Mouse (Mus musculus) spleen, adult 12 weeks (tissue): Measurements from ENCODE around the gene Catsper2.
"Not testable (repeated sequence)": the region's sequence is repeated elsewhere in the genome, so short reads cannot be mapped to it uniquely, and the experiment has no call there.

ENCODE experiments used
- DNase-seq: peaks from one replicate; pipeline ENCODE4 v3.0.0; 2022; ENCODE audit warnings: low spot score

Gene Catsper2

DNA sequence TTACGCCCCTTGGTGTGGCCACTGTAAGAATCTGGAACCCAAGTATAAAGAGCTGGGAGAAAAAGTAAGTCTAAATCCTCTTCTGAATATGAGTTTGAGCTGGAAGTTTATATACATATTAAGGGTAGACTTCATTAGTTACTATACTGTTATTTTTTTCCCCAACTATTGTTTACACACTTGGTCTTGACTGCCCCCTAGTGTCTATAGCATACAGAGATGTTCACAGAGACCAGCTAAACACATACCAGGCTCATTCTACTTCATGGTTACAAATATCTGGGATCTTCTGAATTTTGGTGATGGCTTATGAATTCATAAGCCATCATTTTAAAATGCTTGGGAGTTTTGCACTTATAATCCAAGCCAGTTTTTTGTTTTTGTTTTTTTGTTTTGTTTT lies 21.3 kb upstream of the Catsper2 start:
- DNase-seq: no peak

DNA sequence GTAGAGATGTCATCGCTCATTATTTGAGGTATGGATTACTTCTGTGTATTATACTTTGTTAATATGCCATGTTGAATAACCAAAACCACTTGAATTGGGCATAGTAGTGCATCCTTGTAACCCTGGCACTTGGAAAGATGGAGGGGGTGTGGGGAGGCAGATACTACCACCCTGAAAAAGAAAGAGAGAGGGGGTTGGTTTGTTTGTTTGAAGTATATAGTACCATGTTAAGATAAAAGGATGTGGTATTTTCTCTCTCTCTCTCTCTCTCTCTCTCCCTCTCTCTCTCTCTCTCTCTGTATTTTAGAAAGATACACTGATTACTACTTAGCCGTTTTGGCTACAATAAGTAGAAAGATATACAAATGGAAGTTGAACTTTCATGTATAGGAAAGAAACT lies 12.3 kb upstream of the Catsper2 start:
- DNase-seq: no peak

DNA sequence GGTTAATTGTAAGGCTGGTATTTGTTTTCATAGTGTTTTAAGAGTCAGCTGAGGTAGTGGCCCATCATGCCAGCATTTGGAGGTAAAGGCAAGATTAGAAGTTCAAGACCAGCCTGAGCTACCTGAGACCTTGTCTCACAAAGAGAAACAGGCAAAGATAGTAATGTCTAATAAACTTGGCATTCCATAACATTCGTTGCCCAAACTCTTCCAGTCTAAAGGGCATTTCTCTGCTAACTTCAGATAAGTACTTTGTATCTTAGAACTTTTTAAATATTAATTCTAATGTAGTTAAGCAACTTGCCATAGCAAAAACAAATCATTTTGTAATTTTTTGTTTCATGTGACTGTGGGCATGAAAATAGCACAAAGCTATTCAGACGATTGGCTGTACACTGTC lies 9.6 kb upstream of the Catsper2 start:
- DNase-seq: no peak

DNA sequence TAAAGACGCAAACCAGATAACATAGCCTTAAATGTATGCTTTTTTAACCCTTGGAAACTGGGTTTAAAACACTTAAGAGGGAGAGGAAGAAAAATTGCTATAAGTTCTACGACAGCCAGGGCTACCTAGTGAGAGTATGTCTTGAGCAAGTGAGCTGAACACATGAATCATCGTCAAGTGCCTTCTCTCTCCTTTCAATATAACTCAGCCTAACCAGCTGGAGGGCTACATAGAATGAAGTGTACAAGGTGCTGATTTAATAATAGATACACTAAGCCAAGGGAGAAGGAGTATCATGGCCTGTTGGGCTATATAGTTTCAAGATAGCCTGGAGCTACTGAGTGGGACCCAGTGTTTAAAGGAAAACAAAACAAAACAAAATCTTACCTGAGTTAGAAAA lies 4.9 kb upstream of the Catsper2 start:
- no peak for DNase-seq

DNA sequence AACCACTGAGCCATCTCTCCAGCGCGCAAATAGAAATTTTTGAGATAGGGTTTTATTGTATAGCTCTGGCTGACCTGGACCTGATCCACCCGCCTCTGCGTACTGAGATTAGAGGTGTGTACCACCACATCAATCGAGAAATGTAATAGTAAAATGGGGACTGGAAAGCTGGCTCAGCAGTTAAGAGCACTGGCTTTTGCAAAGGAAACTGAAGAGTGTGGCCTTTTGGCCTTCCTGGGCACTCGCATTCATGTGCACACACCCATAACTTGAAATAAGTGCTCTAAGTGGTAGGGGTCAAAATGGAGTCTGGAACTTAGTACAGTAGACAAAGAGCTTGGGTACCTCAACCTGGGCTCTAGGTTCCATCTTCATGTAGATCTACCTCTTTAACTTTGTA lies 2.8 kb upstream of the Catsper2 start:
- DNase-seq: no peak

DNA sequence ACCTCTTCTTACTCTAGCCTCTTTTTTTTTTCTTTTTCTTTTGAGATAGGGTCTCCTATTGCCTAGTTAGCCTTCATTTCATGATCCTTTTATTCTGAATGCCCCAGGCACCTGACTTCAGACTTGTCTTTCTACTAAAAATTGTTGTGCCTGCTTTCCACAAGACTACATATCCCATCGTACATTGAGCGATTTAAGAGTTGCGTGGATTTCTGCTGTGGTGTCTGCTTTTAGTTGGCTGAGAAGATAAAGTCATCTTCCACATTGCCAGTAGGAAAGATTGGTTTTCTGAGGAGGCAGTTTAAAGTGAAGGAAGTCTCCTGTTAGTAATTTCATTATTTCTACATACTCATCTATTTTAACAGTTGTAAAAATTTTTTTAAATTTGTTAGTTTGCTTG lies 2.0 kb upstream of the Catsper2 start:
- DNase-seq: no peak

DNA sequence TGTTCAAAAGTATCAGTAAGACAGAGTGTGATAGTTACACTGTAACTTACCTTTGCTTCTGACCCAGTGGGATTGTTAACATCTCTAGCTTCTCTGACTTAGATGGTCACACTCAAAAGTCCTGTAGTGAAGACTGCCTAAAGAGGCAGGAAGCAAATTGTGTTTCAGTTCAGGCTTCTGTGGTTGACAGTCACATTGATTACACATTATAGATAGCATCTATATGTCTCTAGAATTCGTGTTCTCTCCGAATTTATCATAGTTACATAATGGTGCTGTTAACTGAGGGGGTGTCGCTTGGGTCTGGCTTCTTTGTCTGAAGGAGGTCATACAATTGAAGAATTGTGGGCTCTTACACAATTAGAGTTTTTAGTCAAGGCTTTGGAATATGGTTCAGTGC lies 1.5 kb upstream of the Catsper2 start:
- no peak for DNase-seq

DNA sequence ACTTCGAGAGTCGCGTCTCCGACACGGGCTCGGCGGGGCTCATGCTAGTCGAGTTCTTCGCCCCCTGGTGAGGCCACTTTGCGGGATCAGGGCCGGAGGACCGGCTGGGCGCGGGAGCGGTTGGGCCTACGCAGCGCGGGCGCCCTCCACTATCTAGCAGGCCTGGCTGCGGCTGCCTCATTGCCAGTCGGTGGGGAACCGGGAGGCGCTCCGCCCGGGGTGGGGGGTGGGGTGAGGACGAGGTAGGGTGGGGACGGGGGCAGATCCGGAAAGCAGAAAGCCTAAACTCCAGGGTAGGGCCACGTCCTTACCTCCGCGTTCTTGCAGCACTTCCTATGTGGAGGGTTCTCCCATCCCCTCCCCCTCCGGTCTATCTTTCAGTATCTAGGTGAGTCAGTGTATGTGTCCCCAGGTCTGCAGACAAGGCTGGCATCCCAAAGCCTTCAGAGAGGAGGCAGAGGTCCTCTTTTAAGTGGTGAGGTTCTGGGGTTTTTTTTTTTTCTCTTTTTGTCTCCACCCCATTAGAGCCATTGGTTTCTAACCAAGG lies 620 bp upstream of the Catsper2 start:
- no peak for DNase-seq

DNA sequence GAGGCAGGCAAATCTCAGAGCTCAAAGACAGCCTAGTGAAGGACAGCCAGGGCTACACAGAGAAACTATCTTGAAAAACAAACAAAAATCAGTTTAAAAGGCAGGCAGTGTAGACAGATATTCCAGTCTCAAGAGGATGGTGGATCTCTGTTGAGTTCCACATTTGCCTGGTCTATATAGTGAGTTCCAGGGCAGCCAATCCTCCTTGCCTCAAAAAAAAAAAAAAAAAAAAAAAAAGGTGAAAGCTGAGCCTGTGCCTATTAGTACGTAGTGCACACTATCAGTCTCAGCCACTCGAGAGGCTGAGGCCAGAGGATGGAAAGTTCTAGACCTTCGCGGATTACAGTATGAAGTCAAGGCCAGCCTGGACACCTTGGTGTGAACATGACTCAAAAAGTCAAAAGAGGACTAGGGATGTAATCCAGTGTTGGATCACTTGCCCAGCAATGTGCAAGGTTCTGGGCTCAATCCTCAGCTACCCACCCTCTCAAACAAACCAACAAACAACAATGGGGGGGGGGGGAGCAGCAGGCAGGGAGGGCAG lies 677 bp downstream of the Catsper2 start:
- DNase-seq: no peak

DNA sequence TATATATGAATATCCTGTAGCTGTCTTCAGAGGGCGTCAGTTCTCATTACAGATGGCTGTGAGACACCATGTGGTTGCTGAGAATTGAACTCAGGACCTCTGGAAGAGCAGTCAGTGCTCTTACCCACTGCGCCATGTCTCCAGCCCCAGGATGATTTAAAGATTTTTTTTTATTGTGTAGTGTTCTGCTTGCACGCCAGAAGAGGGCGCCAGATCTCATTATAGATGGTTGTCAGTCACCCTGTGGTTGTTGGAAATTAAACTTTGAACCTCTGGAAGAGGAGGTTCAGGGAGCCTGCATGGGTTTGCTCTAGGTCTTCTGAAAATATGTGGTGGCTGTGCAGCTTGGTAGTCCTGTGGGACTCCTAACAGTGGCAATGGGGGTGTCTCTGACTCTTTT lies 5.4 kb downstream of the Catsper2 start:
- DNase-seq: peak; percentile 58

DNA sequence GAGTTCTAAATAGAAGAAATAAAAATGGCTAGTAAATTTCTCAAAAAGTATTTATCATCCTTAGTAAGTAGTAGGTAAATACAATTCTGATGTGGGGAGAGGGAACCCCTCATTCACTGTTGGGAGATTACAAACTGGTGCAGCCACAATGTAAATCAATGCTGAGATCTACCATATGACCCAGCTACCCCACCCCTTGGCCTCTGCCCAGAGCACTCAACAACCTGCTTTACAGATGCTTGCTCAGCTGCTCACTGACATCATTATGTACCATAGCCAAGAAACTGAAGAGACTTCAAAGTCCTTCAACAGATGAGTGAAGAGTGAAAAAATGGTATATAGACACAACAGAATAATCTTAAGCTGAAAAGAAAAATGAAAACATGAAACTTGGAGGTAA lies 10.3 kb downstream of the Catsper2 start:
- DNase-seq: no peak

DNA sequence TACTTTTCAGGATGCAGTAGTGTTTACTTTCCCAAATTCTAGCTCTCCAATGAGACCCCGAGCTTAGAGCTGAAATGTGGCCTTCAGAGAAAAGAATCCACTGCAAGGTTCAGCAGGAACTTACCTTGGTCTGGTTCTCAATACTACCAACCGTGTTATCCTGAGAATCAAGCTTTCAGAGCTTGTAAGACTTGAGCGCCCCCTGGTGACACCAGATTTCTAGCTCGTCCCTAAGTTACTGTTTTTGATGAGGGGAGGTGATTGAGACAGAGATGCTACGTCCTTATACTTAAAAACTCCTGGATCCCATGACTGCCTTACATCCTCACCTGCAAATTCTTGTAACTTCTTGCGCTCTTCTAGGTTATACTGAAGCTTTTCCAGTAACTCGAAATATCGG lies 17.0 kb downstream of the Catsper2 start:
- DNase-seq: peak; percentile 46

DNA sequence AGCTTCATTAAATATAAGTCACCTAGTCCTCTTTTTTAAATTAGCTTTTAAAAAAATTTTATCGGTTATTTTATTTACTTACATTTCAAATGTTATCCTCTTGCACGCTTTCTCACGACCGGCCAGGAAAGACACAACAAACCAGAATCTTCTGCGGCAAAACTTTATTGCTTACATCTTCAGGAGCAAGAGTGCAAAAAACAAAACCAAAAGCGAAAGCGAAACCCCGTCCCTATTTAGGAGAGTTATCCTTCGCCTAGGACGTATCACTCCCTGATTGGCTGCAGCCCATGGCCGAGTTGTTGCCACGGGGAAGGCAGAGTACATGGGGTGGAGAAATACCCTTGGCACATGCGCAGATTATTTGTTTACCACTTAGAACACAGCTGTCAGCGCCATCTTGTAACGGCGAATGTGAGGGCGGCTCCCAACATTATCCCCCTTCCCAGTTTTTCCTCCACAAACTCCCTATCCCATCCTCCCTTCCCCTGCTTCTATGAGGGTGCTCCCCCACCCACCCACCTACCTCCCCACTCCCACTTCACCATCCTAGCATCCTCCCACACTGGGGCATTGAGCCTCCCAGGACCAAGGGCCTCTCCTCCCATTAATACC lies 26.5 kb downstream of the Catsper2 start, which contains the start of gene Strc:
Gene Strc, minus strand, starts transcription at position 208 of the 615 bp plus-strand sequence.
- DNase-seq: not testable (repeated sequence)

DNA sequence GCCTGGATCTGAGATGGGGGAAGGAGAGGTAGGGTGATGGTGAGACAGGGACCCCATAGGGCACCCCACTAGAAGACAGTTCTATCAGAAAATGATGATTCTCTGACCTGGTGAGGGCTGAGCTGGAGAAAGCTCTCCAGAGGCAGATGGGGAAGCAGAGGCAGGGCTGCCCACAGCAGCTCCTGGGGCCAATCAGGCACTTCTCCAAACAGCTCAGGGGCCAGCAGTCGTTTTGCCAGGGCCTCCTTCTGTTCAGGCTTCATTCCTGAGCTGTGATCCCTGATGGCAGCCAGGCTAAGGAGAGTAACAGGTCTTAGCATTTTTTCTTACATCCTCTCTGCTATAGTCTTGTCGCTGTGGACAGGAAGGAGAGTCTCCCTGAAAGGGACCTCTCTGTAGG lies 38.8 kb downstream of the Catsper2 start:
- no peak for DNase-seq

DNA sequence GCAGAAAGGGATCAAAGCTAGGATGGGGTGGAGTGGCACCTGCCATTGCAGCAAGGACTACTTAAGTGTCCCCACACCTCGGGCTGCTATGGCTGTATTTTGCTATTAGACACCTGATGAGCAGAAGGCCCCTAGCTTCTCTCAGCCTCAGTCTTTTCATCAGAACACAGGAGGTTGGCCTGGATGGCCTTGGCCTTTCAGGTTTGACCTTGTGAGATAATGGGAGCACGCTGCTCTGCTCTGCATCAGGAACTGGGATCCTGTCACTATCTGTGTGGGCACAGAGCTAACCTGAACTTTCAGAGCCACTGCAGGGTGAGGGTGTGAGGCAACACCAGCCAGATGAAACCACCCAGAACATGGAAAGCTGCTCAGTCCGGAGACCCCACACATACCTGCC lies 41.3 kb downstream of the Catsper2 start:
- DNase-seq: no peak

DNA sequence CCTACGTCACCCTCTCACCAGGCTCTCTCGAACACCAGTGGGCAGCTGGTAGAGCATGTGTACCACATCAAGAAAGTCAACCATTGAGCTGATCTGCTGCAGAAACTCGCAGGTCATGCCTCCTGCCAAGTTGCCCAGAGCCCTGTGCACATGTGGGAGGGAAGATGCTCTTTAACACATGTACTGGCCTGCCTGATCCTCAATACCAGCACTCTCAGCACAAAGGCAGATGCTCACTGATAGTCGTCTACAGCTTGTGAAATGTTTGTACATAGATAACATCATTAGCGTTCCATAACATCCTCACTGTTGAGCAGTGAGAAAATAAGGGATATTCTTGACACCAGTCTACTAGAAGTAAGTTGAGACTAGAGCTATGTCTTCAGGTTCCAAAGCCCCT lies 42.7 kb downstream of the Catsper2 start:
- DNase-seq: no peak

DNA sequence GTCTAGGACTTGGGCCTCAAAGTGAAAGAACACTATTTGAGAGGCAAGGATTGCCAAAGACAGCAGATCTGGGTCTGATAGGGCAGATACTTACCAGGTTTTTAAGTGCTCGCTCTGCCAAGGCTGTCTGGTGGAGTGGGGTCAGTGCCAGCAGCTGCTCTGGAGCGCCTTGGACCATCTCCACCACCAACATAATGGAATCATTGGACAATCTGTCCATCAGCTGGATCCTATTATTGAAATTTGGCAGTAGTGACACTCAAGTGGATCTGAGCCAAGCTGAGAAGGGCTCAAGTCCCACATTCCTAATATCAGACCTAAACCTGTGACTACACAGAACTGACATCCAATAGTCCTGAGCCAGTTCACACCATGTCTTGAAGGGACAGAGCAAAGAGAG lies 44.8 kb downstream of the Catsper2 start:
- DNase-seq: no peak

DNA sequence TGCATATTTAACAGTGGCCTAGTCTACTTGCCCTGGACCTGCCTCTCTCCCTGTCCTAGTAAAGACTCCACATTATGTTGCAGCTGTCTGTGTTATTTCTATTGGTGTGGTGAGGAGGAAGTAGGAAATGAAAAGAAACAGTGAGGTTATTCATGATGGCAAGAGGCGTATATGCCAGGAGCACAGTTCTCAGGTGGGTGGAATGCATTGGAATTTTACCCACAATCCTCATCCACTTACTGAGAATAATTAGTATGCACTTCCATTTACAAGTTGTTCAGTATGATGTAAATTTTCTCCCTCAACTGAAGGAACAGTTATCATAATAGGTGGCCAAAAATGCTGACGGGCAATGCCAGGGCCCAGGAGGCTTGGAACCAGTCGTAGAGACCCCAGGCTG lies 49.9 kb downstream of the Catsper2 start:
- DNase-seq: no peak

DNA sequence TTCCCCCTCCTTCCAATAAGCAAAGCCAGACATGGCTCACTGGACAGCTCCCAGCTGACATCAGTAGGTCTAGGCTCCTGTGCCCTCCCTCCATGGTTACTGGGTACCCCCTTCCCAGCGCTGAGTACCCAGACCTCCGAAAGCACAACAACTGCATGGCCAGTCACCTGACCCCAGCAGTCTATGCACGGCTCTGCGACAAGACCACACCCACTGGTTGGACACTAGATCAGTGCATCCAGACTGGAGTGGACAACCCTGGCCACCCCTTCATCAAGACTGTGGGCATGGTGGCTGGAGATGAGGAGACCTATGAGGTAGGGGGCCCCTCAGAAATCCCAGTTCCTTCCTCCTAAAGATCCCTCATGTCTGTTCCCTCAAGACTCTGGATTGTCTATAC lies 54.1 kb downstream of the Catsper2 start:
- no peak for DNase-seq

DNA sequence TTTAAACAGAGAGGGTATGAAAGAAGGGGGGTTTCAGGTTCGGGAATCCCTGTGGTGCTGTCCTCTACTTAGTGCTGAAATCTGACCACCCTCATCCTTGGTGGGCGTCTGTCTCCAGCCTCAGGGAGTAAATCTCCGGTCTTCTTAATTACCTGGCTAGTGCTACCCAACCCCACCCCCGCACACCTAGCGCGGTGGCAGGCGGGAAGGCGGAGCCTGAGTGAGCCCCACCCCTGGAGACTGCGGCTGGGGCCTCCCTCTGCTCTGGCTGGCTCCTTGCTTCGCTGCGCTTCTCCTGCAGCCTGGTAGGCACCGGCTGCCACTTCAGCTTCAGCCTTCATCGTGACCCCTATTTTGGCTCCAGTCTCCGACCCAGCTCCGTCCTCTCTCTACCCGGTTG lies 55.2 kb downstream of the Catsper2 start:
- DNase-seq: peak; percentile 11

DNA sequence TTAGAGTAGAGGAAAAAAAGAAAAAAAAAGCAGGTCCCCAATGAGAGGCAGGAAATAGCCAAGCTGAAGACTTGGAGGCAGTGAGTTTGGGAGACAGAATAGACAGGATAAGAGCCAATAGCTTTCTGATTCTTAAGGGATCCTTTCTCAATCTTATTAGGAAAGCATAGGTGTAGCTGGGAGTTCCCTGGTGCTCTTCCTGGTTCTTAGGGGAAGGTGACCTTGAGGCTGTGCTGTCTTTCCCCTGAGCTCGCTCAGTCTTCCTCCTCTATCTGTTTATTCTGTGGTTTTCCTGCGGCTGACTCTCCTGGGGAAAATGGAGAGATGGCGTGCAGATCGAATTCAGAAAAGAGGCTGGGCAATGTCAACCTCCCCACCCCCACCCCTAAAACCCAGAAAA lies 55.6 kb downstream of the Catsper2 start:
- DNase-seq: no peak

DNA sequence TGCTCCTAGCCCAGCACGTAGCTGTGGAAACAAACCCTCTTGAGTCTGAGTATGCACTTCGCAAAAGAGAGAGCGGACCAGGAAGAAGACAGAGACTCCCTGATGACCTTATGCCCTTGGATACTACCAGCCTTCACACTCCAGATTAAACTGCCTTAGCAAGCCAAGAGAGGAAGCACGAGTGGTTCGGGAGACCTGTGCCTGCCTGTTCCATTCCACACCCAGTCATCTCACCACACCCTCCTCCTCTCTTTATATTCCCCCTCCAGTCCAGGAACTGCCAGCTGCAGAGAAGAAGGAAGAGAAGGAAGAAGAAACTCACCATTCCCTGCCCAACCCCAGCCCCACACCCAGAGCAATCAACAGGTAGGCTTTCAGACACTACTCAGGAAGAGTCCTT lies 56.1 kb downstream of the Catsper2 start, which contains the start of gene Ckmt1:
Gene Ckmt1, plus strand, starts transcription at position 221 of the 400 bp plus-strand sequence.
- DNase-seq: no peak

DNA sequence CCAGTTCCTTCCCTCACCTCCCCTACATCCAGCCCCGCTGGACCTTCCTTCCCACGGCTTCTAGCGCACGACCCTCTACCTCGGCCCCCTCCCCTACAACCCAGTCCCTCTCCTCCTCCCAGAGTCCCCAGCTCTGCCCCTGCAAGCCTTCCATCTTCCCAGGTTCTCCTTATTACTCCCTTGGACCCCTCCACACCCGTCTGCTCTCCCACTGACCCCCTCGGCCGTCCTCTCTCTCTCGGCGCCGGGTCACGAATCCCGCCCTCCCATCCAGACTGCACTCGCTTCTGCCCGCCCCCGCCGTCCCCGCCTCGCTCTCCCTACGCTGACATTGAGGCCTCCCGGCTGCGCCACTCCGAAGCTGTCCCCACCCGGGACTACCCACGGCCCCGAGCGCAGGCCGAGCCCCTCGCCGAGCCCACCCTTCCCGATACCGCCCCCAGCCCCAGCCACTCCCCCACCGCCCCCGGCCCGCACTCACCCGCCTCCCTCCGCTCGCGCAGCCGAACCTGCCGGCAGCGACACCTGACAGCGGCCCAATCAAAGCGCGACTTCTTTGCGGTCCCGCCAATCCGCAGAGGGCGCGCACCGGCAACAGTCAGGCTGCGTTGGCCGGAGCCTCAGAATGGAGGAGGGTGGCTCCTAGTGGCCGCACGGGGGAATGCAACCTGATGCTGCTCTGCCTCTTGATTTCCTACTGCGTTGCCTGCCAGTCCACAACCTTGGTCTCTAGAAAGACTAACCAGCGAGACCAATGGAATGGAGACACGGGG lies 58.6 kb downstream of the Catsper2 start, which contains the start of gene Ppip5k1:
Gene Ppip5k1, minus strand, starts transcription at position 577 of the 773 bp plus-strand sequence.
- peak; percentile 92 for DNase-seq
